Mouse (Mus musculus): Measurements from ENCODE around the gene Lingo3.

DNA sequence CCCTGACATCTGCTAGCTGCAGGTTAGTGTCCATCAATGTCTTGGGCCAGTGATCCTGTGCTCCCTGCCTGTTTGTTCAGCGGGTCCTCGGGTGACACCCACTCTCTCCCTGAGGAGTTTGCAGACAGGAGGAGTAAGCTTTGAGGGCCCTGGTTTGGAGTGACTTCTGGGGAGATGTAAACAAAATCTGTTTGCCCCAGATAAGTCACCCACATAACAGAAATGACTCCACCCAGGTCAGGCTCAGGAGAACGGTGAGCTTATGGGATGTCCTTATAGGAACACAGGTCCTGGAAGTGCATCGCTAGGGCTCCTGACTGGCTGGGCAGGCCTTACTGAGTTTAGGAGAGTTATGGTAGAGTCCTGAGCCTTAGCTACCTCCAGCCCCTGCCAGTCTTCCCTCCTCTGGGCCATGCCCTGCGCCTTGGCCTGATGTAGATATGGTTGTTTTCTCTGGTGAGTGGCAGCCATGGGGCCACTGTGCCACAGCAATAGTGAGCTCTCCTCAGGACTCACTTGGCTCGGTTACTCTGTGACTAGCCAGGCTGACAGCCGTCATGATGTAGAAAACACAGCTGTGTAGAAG is 14.6 kb upstream of the Lingo3 start:
- TF ChIP-seq CTCF (IDR thresholded peaks at IDR 0.05; ENCODE audit: extremely low read depth, insufficient read depth, low read length) (no peak), POLR2A (IDR thresholded peaks at IDR 0.05; ENCODE audit: extremely low read depth, insufficient read depth, low read length) (no peak)

All from cortical plate, adult 2 months (tissue).